Mouse (Mus musculus): ENCODE measurements at regions not wholly inside any gene's neighbourhood (a gene's known extent, or its start where the extent isn't known, plus 50 kb on each side); places are given as distances from the start of the nearest gene placed in this dataset.
A peak's percentile ranks its signal among the peaks of the same experiment; 100 is the strongest.

DNA sequence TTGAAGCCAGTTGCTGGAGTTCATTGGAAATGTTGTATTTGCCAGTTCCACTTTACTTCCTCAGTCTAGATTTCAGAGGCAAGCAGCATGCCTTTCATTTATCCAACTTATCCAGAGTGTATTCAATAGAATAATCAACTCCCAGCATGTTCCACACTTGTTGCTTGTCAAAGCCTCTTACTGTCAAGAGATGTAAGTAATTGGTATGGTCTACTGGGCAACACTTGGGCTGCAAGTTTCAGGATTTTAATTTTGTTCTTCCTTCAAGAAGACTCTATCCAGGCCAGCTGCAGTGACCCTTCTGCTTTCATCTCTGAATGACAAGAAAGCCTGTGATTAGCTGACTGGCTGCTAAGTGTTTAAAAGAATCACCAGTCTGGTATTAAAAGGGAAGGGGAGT is 3131.6 kb upstream of the Lrrc6 start:
- no peak for DNase-seq (ENCODE audit: low read depth, low spot score)

DNA sequence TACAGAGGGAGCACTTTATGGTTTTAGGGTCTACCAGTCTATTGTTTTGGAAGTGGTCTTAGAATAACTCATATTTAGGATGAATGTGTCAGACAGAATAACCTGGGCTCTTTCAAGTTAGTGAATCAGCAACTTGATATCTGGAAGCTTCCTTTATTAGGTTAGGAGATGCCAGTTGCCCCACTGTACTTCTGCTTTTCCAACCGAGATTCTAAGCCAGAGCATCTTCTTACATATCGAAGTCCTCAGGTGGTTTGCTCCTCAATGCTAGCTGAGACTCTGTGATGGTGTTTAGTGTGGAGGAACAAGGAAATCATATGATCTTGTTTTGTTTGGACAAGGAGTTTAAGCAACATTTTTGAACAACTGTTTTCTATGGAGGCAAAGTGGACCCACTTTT is 3117.3 kb upstream of the Lrrc6 start:
- no peak for DNase-seq (ENCODE audit: low read depth, low spot score)

GRCm38 (mm10) chr15:69614048-69614447 is 3113.3 kb upstream of the Lrrc6 start:
- DNase-seq (ENCODE audit: low read depth, low spot score) = no peak

- DNase-seq (ENCODE audit: low read depth, low spot score) = peak; percentile 9
Observed at GRCm38 (mm10) chr15:69591219-69592006, 3090.7 kb upstream of the Lrrc6 start.

DNA sequence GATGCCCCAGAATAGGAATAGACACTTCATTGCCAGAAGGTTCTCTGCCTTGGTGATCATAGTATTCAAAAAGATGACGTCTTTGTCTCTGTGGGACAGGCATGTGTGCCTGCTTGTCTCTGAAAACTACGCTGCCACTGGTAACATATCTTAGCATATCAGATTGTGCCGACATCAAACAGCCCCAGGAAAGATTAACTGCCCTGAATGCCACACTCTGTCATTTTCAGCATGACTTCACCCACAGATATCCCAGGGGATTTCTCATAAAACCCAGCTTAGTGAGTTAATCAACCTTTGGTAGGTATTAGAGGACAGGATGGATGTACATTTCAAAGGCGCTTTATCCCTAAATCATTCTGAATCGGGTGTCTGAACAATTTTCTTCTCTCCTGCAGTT is 3087.4 kb upstream of the Lrrc6 start:
- no peak for DNase-seq (ENCODE audit: low read depth, low spot score)

DNA sequence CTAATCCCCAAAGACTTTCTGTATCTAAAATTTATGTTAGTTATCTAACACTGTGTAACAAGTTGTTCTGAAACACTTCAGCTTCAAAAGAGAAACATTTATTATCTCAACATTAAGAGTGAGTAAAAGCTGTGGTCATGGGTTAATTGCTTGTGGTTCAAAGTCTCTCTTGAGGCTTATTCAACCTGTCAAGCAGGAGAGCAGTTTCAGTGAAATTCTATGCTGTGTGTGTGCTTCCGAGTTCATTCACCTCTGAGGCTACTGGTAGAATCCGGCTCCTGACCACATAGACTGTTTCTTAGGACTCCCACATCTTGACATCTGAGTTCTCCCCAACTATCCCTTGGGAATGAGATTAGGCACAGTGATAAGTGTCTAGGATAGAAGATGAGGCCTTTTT is 3076.0 kb upstream of the Lrrc6 start:
- DNase-seq (ENCODE audit: low read depth, low spot score) = no peak

- no peak for DNase-seq (ENCODE audit: low read depth, low spot score)
Observed at GRCm38 (mm10) chr15:69575611-69576153, 3075.0 kb upstream of the Lrrc6 start.

- no peak for DNase-seq (ENCODE audit: low read depth, low spot score)
Observed at GRCm38 (mm10) chr15:69554171-69554570, 3053.5 kb upstream of the Lrrc6 start.

DNA sequence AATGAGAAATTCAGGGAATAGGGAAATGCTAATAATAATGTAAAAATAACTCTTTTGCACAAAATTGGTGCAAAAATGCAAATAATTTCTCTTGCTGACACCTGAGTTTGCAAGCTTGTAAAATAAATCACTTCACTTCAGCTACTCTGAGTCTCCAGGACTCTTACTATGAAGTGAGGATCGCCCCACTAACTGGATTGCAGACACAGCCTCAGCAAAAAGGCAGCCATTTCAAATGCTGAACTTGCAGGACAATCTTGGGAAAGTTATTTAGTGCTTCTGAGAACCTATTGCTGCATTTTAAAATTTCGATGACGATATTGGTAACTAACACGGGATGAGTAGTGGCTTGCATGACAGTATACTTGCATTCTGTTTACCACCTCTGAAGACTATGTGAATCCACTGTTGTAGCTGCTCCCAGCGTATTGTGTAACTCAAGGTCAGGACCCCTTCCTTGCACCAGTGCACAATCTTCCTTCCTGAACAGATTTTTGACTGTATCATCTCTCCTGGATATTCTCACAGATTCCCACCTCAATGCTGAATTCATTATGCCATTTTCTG is 3051.4 kb upstream of the Lrrc6 start:
- no peak for DNase-seq (ENCODE audit: low read depth, low spot score)

GRCm38 (mm10) chr15:69551012-69551411 is 3050.3 kb upstream of the Lrrc6 start:
- DNase-seq (ENCODE audit: low read depth, low spot score) = no peak

DNA sequence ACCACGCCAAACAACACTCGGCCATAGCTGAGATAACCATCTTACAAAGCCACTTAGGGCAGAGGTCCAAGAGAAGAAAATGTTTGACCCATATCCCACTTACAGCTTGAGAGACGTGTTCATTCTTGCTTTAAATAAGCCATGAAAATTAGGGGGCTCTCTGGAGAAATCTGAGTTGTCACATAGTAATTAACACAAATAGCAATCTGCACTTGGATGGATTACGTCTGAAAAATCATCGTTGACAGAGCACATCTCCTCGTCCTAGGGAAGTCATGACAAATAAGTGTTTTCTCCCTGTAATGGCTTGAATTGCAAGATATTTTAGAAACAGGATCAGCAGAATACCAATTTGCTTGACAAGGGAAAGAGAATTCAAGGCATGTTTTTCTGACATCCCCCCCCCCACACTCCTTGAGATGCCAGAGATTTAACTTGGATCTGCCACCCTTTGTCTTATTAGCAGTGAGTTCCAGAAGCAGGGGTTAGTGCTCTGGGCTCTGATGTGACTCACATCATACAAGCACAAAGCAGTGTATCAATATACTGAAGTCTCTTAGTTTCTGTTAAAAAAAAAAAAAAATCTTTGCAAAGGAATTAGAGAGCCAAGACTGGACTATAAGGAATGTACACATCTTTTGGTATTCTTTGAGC is 3025.9 kb upstream of the Lrrc6 start:
- DNase-seq (ENCODE audit: low read depth, low spot score) = no peak

DNA sequence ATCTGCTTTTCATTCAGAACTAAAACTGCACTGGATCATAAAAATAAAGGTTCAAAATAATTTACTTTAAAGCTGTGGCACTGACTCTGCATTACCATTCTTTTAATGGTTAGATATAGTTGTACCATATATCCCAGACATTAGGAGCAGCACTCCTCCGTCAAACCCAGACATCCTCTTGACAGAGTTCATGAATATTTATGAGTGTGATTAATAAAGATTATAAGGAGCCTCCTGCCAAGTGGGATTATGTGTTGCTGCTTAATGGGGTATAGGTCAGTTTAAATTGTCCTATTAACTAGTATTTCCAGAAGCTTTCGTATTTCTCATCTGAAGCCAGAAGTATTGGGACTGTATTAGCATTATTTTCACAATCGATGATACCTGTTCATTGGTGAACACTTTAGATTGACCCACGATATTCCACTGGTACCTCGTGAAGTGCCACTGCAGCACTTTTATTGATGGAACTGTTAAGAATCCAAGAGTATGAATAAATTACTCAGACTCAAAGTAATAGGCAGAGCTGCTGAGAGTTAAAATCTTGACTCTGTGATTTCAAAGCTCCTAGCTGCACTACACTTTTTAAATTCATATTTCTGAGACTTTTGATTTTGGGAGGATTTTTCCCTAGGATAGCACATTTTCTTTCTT is 2983.8 kb upstream of the Lrrc6 start:
- no peak for DNase-seq (ENCODE audit: low read depth, low spot score)

DNA sequence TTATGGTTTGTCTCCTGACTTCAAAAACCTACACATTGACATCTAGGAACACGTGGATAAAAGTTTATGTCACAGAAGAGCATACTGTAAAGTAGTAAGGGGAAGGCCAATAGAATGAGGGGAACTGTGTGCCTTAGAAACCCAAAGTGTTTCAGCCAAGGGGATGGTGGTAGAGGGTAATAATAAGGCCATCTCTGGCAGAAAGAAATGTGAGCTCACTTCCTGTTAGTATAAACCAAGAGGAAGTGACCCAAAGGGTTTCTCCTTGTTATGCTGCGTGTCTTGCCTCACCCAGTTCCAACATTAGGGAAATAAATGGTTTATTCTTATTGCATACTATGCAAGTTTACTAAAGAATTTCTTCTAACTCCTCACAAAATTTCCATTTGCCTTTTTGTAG is 2982.4 kb upstream of the Lrrc6 start:
- no peak for DNase-seq (ENCODE audit: low read depth, low spot score)

GRCm38 (mm10) chr15:69481087-69481486 is 2980.4 kb upstream of the Lrrc6 start:
- DNase-seq (ENCODE audit: low read depth, low spot score) = no peak

- DNase-seq (ENCODE audit: low read depth, low spot score) = no peak
Observed at GRCm38 (mm10) chr15:69477050-69477449, 2976.3 kb upstream of the Lrrc6 start.

DNA sequence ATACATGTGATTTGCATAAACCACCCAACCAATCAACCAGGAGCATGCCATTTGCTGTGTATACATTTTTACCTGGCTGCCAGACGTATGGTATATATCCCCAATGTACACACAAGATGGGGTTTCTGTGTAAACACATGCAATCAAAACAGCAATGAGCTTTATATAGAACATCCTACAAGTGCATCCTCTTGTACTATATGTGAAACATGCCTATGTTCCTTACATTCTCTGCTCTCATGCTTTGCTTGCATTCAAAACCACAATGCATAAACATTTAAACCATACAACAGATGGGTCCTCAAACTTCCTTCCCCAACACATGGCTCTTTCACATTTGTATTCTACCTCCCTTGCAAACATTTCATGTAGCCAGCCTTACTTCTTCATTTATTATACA is 2968.9 kb upstream of the Lrrc6 start:
- no peak for DNase-seq (ENCODE audit: low read depth, low spot score)

DNA sequence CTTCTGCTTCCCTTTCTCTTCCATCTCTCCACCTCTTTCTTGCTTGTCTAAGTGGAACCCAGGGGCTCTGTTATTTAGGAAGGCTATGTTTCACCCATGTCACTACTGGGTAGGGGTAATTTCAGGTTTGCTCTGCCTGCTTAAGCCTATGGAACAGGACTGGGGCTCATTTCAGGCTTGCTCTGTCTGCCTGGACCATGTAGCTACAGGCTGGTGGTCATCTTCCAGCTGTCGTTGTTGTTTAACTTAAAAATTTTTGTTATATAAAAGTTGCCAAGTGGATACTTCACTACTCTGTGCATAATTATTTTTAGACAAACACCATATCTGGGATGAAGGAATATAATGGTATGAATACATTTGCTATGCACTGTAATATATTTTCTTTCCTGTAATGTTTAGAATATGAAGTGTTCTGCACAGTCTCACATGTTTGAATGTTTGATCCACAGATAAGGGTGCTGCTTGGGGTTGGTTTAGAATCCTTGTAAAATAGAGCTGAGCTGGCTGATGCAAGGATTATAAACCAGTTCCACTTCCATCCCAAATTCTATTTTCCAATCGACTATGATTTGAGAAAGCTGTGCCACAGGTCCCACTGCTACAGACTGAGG is 2960.0 kb upstream of the Lrrc6 start:
- DNase-seq (ENCODE audit: low read depth, low spot score) = no peak

- DNase-seq (ENCODE audit: low read depth, low spot score) = no peak
Observed at GRCm38 (mm10) chr15:69457473-69457872, 2956.8 kb upstream of the Lrrc6 start.

DNA sequence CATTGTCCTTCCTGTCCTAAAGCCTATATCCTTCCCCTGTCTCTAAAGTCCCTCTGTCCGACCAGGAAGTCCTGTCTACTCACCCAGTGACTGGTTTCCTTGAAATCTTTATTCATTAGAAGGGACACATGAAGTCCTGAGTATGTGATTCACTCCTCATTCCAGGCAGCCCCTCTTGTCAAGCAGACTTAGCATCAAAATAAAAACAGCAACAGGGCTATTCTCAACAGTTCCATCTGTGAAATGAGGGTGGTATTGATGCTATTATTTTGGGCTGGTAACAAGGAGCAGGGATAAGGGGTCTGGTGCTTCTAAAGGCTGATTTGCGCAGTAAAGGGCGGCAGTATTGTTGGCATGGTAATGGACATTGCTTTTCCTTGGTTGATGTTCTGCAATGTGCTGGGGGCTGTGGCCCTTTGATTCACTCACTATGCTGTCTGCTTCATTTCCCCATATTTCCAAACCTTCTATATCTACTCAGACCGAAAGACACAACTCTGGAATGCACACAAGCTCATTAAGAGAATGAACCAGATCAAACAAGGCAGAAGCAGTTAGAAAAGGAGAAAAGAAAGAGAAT is 2955.6 kb upstream of the Lrrc6 start:
- DNase-seq (ENCODE audit: low read depth, low spot score) = no peak

GRCm38 (mm10) chr15:69441008-69441407 is 2940.3 kb upstream of the Lrrc6 start:
- DNase-seq (ENCODE audit: low read depth, low spot score) = no peak

- no peak for DNase-seq (ENCODE audit: low read depth, low spot score)
Observed at GRCm38 (mm10) chr15:69413531-69414011, 2912.9 kb upstream of the Lrrc6 start.
